Mouse (Mus musculus): Measurements from ENCODE around the gene Polr2h. TPM values are rescaled to one million over a fixed set of nuclear protein-coding genes. Genes with fewer than 3 reads are reported as not detected.

The Polr2h gene
- polyA plus RNA-seq, 1 experiment from 2014 or later, result 105 TPM

- 0 out of 2 replicates have a peak, but pooled peaks cover 7% of the 10 kb centered on the region for H3K4me1 ChIP-seq (replicated peaks; ENCODE audit: insufficient read depth, low read length)
- no peak overlapping the region for H3K9ac ChIP-seq (ENCODE audit: low read depth, low read length)
- no peak overlapping the region for H3K4me2 ChIP-seq (ENCODE audit: low read length)
- no peak overlapping the region for H3K4me3 ChIP-seq (replicated peaks; ENCODE audit: low read depth, low read length)
- 54% methylated on average over 1 of the region's 1 CpGs for WGBS
- H3K36me3 ChIP-seq (ENCODE audit: insufficient read depth, low read length), result peaks cover 46% of the 10 kb centered on the region
- TF ChIP-seq CTCF (IDR thresholded peaks at IDR 0.05; ENCODE audit: low read depth), result no peak
- H3K27ac ChIP-seq, result no peak overlapping the region
- no peaks in the 10 kb centered on the region for H3K9me3 ChIP-seq (replicated peaks; ENCODE audit: low read length)
- ATAC-seq (replicated peaks; ENCODE audit: low FRiP score, low read depth) (no peak), DNase-seq (ENCODE audit: low spot score) (no peak)
- no peaks in the 10 kb centered on the region for H3K27me3 ChIP-seq (ENCODE audit: insufficient read depth, low read length)
These were observed 25.8 kb upstream of the Polr2h start for GRCm38 (mm10) chr16:20691617-20692016.

DNA sequence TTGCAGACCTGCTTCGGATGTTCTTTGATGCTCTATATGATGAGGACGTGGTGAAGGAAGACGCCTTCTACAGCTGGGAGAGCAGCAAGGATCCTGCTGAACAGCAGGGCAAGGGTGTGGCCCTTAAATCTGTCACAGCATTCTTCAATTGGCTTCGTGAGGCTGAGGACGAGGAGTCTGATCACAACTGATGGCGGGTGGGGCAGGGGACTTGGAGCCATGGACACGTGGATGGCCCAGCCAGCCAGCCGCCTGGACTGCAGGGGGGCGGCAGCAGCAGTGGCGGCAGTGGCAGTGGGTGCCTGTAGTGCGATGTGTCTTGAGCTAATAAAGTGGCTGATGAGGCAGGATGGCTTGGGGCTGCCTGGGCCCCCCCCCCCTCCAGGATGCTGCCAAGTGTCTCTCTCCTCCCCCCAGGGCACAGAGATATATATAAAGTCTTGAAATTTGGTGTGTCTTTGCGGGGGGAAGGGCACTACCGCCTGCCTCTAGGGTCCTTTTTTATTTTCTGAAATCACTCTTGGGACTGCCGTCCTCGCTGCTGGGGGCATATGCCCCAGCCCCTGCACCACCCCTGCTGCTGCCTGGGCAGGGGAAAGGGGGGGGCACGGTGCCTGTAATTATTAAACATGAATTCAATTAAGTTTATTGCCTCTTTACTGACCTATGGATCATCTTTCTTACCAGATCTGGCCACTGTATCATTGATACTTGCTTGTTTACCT, 25.1 kb upstream of the Polr2h start:
- Histone ChIP-seq H3K4me2 (ENCODE audit: low read length) (peak overlapping the region; percentile 96; the same call in 1 of the 2 replicates), H3K36me3 (ENCODE audit: insufficient read depth, low read length) (peaks cover 39% of the 10 kb centered on the region), H3K27ac (no peak overlapping the region), H3K4me3 (replicated peaks; ENCODE audit: low read depth, low read length) (no peak overlapping the region), H3K4me1 (replicated peaks; ENCODE audit: insufficient read depth, low read length) (0 out of 2 replicates have a peak, but pooled peaks cover 7% of the 10 kb centered on the region), H3K27me3 (ENCODE audit: insufficient read depth, low read length) (no peaks in the 10 kb centered on the region), H3K9me3 (replicated peaks; ENCODE audit: low read length) (no peaks in the 10 kb centered on the region), H3K9ac (ENCODE audit: low read depth, low read length) (no peak overlapping the region)
- 49% methylated on average over 16 of the region's 16 CpGs for WGBS
- ATAC-seq (replicated peaks; ENCODE audit: low FRiP score, low read depth), result no peak
- no peak for TF ChIP-seq CTCF (IDR thresholded peaks at IDR 0.05; ENCODE audit: low read depth)
- no peak for DNase-seq (ENCODE audit: low spot score)

GRCm38 (mm10) chr16:20693111-20693701, 24.3 kb upstream of the Polr2h start, which contains the start of gene Fam131a:
Gene Fam131a (plus strand): TSS chr16:20693241.
- peak; percentile 90 for ATAC-seq (replicated peaks; ENCODE audit: low FRiP score, low read depth)
- Histone ChIP-seq H3K27me3 (ENCODE audit: insufficient read depth, low read length) (no peaks in the 10 kb centered on the region), H3K4me3 (replicated peaks; ENCODE audit: low read depth, low read length) (peak within 1 kb of the TSS; percentile 70), H3K9ac (ENCODE audit: low read depth, low read length) (peak within 1 kb of the TSS; percentile 76), H3K4me1 (replicated peaks; ENCODE audit: insufficient read depth, low read length) (0 out of 2 replicates have a peak, but pooled peaks cover 7% of the 10 kb centered on the region), H3K27ac (peak within 1 kb of the TSS; percentile 76), H3K4me2 (ENCODE audit: low read length) (peak within 1 kb of the TSS; percentile 96), H3K9me3 (replicated peaks; ENCODE audit: low read length) (no peaks in the 10 kb centered on the region), H3K36me3 (ENCODE audit: insufficient read depth, low read length) (peaks cover 33% of the 10 kb centered on the region)
- TF ChIP-seq CTCF (IDR thresholded peaks at IDR 0.05; ENCODE audit: low read depth), result peak; percentile 14; the same call in 1 of the 2 replicates
- WGBS, result under 1% methylated on average over 37 of the region's 37 CpGs
- DNase-seq (ENCODE audit: low spot score), result peak; percentile 94

GRCm38 (mm10) chr16:20694781-20695180, 22.7 kb upstream of the Polr2h start:
- no peaks in the 10 kb centered on the region for H3K27me3 ChIP-seq (ENCODE audit: insufficient read depth, low read length)
- TF ChIP-seq CTCF (IDR thresholded peaks at IDR 0.05; ENCODE audit: low read depth), result no peak
- 0 out of 2 replicates have a peak overlapping the region, but pooled peaks have one; percentile 19 for H3K9ac ChIP-seq (ENCODE audit: low read depth, low read length)
- H3K4me2 ChIP-seq (ENCODE audit: low read length), result peak overlapping the region; percentile 57
- H3K4me3 ChIP-seq (replicated peaks; ENCODE audit: low read depth, low read length), result no peak overlapping the region
- ATAC-seq (replicated peaks; ENCODE audit: low FRiP score, low read depth) (no peak), DNase-seq (ENCODE audit: low spot score) (peak; percentile 36)
- no peak overlapping the region; the same call in 1 of the 2 replicates for H3K27ac ChIP-seq
- peaks cover 17% of the 10 kb centered on the region; the same call in 1 of the 2 replicates for H3K36me3 ChIP-seq (ENCODE audit: insufficient read depth, low read length)
- 69% methylated on average over 8 of the region's 8 CpGs for WGBS
- no peaks in the 10 kb centered on the region for H3K9me3 ChIP-seq (replicated peaks; ENCODE audit: low read length)
- 0 out of 2 replicates have a peak, but pooled peaks cover 7% of the 10 kb centered on the region for H3K4me1 ChIP-seq (replicated peaks; ENCODE audit: insufficient read depth, low read length)

- Histone ChIP-seq H3K9ac (ENCODE audit: low read depth, low read length) (peak overlapping the region; percentile 32; the same call in 1 of the 2 replicates), H3K9me3 (replicated peaks; ENCODE audit: low read length) (no peaks in the 10 kb centered on the region), H3K36me3 (ENCODE audit: insufficient read depth, low read length) (peaks cover 9% of the 10 kb centered on the region; the same call in 1 of the 2 replicates), H3K27me3 (ENCODE audit: insufficient read depth, low read length) (no peaks in the 10 kb centered on the region), H3K4me3 (replicated peaks; ENCODE audit: low read depth, low read length) (peak overlapping the region; percentile 30), H3K4me1 (replicated peaks; ENCODE audit: insufficient read depth, low read length) (0 out of 2 replicates have a peak, but pooled peaks cover 7% of the 10 kb centered on the region), H3K4me2 (ENCODE audit: low read length) (peak overlapping the region; percentile 57), H3K27ac (no peak overlapping the region)
- no peak for TF ChIP-seq CTCF (IDR thresholded peaks at IDR 0.05; ENCODE audit: low read depth)
- 3% methylated on average over 46 of the region's 46 CpGs for WGBS
- ATAC-seq (replicated peaks; ENCODE audit: low FRiP score, low read depth) (peak; percentile 69), DNase-seq (ENCODE audit: low spot score) (peak; percentile 89)
These were observed 21.7 kb upstream of the Polr2h start for GRCm38 (mm10) chr16:20695622-20696323.

- Histone ChIP-seq H3K4me3 (replicated peaks; ENCODE audit: low read depth, low read length) (no peak overlapping the region), H3K4me2 (ENCODE audit: low read length) (no peak overlapping the region), H3K9me3 (replicated peaks; ENCODE audit: low read length) (no peaks in the 10 kb centered on the region), H3K36me3 (ENCODE audit: insufficient read depth, low read length) (no peaks in the 10 kb centered on the region), H3K9ac (ENCODE audit: low read depth, low read length) (no peak overlapping the region), H3K4me1 (replicated peaks; ENCODE audit: insufficient read depth, low read length) (peaks cover 13% of the 10 kb centered on the region; the same call in 1 of the 2 replicates), H3K27ac (no peak overlapping the region), H3K27me3 (ENCODE audit: insufficient read depth, low read length) (no peaks in the 10 kb centered on the region)
- TF ChIP-seq CTCF (IDR thresholded peaks at IDR 0.05; ENCODE audit: low read depth), result no peak
- DNase-seq (ENCODE audit: low spot score) (no peak), ATAC-seq (replicated peaks; ENCODE audit: low FRiP score, low read depth) (no peak)
- WGBS, result 84% methylated on average over 5 of the region's 5 CpGs
These were observed 18.2 kb upstream of the Polr2h start for GRCm38 (mm10) chr16:20699266-20699665.

Data from kidney, postnatal 0 days (tissue).